Mouse (Mus musculus): Measurements from ENCODE around the gene Ephx3.
"Not testable (repeated sequence)": the region's sequence is repeated elsewhere in the genome, so short reads cannot be mapped to it uniquely, and the experiment has no call there.

Ephx3 gene

DNA sequence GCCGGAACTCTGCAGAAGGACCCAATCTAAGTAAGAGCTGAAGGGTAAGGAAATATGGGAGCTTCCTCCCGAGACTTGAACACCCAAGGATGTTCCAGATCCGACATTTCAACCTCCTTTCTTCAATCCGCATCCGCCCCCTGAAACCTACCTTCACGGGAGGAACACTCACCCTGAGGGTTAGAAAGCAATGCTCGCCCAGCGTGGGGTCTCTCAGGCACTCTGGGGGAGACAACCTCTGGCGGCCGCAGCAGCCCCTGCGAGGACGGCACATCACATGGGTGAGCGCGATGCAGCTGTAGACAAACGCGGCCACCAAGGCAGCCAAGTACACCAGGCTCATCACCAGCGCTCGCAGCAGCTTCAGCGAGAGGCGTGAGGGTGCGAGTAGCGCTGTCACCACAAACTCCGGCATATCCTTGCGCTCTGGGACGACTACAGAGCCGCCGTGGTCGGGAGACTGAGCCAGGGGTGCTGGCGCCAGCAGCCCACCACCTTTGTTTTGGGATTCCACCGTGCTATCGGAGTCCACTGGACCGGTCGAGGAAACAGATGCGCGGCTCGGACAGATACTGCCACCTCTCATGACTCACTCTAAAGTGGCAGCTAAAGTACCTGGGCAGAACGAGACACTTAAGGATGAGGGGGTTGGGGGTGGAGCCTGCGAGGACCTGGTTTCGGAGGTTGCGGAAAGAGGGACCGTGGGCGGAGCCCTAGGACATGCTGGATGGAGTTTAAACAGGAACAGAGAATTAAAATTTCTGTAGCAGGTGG, at the start of gene Ephx3:
TSS of gene Ephx3 (minus strand) at position 687 of the 774 bp plus-strand sequence.
- DNase-seq (ENCODE audit: low read depth, low spot score) = no peak

DNA sequence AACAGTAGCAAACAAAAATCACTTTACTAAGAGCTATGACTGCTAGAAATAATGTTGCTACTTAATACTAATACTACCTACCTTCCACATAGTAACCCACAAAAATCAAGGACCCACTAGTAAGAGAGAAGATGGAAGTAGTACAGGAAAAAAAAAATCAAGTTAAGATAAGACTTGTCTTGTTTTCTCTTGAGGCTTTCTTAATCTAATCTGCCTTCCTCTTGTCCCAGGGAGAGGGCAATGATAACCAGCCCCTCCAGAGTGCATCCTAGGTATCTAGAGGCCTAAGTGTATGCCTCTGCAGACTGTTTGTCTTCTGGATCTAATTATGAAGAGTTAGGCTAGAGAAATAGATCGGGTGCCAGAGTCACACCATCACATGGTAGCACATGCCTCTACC, 49.2 kb upstream of the Ephx3 start:
- no peak for DNase-seq (ENCODE audit: low read depth, low spot score)

DNA sequence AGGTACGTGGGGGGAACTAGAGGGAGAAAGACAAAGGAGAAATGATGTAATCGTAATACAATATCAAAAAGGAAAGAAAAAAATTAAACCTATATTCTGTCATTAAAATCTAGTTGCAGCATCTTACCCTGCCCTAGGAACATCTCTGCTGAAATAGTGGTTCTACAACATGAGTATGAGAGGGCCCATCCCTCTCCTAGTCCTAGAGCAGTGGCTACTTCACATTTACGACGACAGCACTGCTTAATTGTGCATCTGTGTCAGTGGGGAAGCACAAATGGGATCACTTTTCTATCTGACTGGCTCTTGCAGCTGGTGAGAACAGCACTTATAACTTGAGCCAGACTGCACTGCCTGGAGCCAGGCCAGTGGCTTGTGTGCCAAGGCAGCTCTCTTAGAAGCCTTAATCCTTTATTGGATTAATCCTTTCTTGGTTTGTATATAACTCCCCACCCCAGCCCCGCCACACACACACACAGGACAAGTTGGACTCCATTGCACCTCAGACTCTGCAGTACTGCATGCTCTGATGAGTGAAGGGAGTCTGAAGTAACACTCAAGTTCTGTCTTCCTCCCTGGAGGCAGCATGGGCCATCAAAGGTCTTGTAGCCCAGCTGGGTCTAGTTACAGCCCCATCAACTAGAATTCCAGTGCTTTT, 46.3 kb upstream of the Ephx3 start:
- peak; percentile 65 for DNase-seq (ENCODE audit: low read depth, low spot score)

DNA sequence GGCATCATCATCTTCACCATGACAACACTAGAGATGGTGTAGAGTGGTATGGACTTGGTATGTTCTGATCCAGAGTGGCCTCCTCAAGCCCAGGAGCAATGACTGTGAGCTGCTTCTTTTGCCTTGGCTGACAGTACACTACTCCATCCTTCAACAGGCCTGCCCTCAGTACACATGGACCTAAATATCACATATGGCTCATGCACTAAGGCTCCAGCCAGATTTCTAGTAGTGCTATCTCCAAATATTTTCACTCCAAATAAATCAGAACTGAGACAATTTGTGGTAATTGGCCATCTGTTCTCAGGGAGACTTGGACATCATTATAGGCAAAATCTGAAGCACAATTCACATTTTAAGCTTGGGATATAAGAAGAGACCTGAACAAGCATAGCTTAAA, 43.8 kb upstream of the Ephx3 start:
- no peak for DNase-seq (ENCODE audit: low read depth, low spot score)

DNA sequence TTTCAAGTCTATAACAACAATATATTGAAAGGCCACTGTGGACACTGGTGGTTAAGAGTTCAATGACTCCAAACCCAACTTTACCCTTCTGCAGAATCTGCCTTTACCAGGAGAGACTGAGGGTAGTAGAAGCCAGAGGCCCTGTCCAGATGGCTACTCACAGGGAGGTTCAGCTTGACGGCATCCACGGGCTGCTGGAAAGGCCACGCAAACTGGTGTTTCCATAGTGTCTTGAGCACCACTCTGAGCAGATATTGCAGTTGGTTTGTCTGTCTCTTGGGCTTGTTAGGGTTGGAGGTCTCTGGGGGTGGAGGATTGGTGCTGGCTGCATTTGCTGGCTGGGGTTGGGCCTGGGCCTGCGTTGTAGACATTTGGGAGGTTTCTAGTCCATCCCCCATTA, 39.9 kb upstream of the Ephx3 start:
- DNase-seq (ENCODE audit: low read depth, low spot score) = no peak

DNA sequence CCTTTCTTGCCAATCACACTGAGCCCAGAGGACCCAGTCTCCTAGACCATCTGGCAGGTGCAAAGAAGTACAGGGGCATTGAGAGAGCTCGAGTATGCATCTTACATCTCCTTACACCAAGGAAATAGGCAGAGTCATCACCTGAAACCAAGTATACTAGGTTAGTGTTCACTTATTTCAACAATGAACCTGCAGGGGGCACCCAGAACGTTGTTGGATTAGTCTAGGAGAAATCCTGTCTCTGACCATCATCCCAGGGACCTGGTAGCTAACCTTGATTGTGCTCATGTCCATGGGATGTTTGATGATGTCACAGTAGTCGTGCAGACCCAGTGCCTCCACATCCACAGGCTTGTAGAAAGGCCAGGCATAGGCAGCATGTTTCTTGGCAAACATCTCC, 31.5 kb upstream of the Ephx3 start:
- no peak for DNase-seq (ENCODE audit: low read depth, low spot score)

DNA sequence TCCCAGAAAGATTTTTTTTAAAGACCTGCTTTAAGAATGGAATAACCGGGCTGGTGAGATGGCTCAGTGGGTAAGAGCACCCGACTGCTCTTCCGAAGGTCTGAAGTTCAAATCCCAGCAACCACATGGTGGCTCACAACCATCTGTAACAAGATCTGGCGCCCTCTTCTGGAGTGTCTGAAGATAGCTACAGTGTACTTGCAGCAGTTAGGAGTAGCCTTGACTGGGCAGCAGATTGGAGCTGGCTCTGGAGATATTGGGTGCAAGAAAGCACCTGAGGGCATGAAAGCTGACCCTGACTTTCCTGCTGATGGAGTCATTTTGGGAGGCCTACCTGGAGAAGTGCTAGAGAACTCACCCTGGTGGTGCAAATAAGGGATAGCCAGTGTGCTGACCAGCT, 26.2 kb upstream of the Ephx3 start:
- DNase-seq (ENCODE audit: low read depth, low spot score) = not testable (repeated sequence)

DNA sequence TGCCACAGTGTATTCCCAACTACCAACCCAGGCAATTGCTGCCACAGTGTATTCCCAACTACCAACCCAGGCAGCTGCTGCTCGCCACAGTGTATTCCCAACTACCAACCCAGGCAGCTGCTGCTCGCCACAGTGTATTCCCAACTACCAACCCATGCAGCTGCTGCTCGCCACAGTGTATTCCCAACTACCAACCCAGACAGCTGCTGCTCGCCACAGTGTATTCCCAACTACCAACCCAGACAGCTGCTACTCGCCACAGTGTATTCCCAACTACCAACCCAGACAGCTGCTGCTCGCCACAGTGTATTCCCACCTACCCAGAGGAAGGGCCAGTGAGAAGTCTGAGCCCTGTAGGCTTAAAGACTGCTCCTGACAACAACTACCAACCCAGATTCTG, 22.2 kb upstream of the Ephx3 start:
- DNase-seq (ENCODE audit: low read depth, low spot score) = not testable (repeated sequence)

DNA sequence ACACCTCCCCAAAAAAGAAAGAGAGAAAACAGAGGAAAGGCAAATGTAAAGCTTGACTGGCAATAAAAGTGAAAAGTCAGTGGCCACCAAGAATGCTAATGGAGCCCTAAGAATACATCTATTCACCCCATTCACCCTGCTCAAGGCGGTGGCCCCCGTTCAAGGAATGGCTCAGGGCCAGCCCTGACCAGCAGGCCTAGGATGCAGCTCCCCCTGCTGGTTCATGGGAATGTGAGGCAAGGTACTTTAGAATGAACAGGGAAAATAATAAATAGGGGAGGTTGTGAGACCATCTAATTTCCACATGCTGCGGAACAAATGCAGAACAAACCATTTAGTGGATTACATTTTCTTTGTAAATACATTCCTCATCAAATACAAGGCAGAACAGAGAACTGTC, 20.4 kb upstream of the Ephx3 start:
- peak; percentile 42 for DNase-seq (ENCODE audit: low read depth, low spot score)

DNA sequence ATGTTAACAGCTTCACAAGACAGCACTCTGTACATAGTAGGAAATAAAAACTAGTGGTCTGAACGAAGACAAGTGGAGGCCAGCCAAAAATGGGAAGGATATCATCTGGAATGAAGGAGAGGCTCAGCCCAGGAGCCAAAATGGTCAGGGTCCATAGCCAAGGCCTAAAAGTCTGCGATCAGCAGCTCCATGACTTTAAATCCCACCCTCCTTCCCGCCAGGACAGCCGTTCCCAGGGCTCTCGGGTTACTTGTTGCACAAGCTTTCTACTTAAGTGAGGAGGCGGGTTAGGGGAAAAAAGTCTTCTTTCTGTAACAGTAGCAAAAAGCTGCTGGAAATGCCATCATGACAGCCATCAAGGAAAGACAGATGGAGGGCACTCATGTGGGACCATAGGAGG, 19.8 kb upstream of the Ephx3 start:
- peak; percentile 61 for DNase-seq (ENCODE audit: low read depth, low spot score)

DNA sequence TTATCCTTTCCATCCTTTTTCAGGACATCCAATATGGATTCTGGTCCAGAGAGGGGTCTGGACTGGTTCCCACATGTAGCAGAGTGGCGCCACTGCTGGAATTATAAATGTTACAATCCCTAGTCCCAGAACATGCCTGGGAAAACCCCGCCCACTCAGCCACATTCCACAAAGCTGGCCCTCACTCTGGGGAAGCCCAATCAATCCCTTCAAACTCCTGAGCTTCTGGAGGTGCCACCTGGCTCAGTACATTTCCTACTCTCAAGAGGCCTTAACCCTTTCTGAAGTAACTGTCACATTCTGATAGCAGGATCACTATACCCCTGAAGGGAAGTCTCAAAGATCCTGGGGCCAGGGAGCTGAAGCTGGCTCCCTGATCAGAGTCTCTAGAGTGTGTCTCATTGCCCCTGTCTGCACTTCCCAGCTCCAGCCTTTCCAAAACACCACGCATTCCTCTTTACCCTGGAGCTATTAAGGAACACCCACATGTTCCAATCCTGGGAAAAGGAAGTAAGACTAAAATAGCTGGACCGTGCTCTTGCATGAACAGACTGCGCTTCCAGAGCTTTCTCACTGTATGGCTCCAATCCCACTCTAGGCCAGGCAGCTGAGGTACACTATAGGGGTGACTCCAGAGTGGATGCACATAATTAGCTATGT, 18.4 kb upstream of the Ephx3 start:
- DNase-seq (ENCODE audit: low read depth, low spot score) = peak; percentile 47

DNA sequence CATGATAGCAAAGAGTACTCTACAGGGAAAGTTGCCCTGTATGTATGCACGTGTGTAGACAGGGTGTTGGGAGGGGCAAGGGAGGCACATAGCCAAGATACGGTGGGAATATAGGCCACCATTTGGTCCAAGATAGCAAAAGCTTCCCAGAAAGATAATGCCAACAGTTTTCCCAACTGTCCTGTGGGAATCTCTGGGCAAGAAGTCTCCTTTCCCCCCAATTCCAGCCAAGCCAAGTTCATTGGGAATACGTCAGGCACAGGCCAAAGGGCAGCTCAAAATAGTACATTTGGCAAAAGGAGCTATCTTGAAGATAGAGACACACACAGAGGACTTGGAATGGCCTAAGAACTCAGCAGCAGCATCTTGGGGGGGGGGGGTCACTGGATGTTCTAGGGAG, 16.0 kb upstream of the Ephx3 start:
- DNase-seq (ENCODE audit: low read depth, low spot score) = peak; percentile 38

DNA sequence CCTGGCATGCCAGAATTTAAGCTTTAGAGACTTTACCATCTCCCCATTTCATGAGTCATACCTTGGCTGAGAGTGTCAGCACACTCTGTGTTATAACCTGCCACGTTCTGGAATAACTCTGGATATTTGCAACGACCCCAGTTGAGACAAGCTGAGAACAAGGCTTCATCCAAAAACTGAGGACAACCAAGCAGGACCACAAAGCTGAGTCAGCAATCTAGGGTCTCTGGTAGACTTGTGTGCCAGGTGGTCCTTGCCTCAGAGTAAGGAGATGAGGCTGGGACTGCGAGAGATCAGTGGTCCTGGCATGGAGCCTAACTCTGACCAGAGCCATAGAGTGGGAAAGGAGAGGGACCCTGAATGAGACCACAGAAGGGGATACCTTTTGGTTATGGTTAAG, 13.6 kb upstream of the Ephx3 start:
- DNase-seq (ENCODE audit: low read depth, low spot score) = no peak

DNA sequence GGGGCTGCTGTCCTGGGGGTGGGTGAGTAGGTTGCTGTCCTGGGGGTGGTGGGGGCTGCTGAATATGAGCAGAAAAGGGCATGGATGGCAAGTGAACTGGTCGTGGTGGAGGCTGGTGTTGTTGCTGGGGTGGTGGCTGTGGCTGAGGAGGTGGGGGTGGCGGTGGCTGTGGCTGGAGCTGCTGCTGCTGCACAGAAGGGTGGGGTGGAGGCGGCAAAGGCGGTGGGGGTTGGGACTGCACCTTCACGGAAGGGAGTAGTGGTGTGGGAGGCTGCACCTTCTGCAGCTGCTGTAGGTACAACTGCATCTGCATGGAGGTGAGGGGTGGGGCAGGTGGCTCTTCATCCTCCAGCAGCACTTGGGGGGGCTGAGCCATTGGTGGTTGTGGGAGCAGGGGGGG, 11.7 kb upstream of the Ephx3 start:
- DNase-seq (ENCODE audit: low read depth, low spot score) = no peak

DNA sequence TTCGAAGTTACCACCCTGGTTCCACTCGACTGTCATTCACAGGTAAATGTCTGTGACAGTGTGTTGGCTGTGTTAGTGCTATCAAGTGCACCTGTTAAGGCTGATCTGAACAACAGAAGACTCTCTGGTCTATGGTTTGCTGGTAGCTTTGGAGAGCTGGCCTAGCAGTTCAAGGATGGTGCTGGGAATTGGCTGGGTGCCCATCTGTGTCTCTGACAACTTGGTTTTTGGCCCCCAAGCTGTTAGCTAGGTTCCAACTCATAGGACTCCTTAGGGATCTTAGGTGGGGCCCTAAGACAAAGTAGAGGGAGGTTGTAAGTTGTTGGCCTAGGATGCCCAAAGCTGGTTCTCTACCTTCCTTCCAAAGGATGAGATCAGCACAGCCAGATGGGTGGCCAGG, 10.4 kb upstream of the Ephx3 start:
- DNase-seq (ENCODE audit: low read depth, low spot score) = no peak

DNA sequence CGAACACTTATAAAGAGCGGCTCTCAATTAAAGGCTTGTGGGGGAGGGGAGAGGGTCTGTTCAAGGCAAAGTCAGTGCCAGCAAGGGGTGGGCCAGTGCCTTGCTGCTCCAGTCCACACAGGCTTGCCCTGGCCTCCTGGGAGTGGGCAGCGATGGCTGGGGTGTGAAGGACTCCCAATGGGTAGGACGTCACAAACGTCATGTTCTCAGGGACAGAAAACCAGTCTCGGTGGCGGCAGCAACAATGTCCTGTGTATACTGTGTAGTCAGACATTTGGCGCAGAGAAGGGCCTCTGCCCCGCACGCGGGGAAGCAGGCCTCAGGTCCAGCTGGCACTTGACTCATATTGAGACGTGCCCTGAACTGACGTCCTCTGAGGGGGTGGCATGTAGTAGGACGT, 7.8 kb upstream of the Ephx3 start:
- DNase-seq (ENCODE audit: low read depth, low spot score) = no peak

DNA sequence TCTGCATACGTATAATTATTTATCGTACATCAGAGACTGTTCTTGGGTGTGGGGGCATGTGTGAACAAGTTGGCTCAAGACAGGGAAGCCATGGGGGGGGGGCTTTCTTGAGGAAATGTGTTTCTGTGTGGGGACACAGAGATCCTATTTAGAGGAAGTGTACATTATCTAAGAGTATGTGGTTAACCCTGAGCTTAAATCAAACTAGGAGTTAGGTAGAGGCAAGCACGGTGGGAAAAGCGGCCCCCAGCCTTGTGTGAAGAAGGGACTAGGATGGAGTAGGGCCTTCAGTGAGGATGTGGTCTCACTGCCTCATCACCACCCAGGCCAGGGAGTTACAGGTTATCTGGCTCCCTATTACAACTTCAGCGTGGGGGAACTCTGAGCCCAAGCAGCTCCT, 6.4 kb upstream of the Ephx3 start:
- no peak for DNase-seq (ENCODE audit: low read depth, low spot score)

DNA sequence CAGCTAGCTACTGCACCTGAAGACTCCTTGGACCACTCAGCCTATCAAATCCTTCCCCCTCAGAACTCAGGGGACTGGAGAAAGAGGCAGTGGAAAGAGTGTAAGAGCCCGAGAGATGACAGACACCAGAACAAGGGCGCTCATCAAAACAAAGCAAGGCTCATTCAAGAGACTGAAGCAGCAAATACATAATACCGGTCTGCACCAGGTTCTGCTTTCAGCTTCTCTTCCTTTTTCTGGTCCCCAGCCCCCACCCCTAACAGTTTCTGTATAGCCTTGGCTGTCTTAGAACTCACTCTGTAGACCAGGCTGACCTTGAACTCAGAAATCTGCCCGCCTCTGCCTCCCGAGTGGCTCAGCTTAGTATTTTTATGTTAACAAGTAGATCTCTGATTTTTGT, 3.7 kb upstream of the Ephx3 start:
- no peak for DNase-seq (ENCODE audit: low read depth, low spot score)

DNA sequence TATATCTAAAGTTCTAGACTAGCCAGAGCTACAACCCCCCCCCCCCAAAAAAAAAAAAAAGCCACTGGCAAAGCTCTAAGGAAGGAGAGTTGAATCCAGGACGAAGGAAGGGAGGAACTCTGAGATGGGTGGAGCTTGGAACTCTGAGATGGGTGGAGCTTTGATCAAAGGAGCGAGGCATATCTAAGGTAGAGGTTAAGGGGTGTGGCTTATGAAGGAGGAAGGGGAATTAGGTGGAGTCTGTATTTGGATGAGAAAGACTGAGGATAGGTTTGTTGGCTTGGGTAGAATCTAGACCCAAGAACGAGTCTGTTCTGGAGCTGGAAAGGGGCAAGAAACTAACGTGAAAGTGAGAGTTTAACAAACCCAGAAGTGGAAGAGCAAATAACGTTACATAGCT, 501 bp upstream of the Ephx3 start:
- no peak for DNase-seq (ENCODE audit: low read depth, low spot score)

DNA sequence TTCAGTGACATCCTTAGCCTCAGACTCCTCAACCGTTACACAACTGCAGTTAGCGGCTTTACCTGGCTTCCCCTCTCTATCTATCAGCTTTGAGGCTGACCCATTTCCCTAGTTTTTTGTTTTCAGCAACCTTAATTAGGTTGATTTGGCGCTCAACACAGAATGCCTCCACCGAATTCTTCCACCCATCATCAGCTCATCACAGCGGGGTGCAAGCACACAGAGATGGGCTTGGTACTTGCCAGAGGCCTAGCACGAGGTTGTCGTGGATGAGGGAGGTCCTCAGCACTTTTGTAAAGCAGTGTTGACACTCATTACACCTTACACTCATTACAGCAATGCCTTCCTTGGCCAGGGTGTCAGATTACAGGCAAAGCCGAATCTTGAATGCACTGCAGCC, 6.3 kb downstream of the Ephx3 start:
- no peak for DNase-seq (ENCODE audit: low read depth, low spot score)

DNA sequence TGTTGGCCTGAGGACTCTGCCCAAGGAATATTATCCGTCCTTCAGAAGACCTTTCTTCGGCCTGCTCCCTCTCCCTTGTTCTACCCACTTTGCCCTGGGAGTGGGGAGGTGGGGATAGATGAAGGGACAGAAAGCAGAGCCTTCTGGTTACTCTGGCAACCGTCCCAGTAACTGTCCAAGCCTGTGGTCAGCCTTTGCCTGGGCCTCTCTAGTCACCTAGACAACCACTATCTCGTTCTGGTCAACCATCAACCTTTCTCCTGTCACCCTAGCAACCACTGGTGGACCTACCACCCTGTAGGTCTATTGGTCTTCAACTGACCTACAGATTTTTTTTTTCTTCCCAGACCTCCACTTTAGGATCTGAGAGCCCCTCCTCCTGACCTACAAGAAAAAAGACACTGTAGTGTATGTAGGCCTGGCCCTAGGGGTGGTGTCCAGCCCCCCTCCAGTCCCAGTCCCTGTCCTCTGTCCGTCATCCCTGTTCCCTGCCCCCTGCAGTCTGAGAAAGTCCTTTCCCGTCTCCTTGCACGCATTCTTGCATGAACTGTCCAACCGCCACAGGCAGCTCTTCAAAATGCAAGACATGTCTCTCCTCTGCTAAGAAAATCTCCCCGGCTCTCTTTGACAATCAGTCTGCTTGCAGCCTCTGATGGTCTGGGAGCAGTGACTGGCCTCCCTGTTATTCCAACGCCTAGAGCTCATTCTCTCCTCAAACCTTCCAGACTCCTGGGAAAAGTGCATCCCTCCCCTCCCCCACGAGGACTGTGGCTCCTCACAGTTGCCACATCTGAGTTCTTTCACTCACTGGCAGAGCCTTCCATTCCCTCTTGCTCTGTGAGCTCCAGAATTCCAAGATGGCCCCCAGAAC, 9.5 kb downstream of the Ephx3 start:
- DNase-seq (ENCODE audit: low read depth, low spot score) = no peak

DNA sequence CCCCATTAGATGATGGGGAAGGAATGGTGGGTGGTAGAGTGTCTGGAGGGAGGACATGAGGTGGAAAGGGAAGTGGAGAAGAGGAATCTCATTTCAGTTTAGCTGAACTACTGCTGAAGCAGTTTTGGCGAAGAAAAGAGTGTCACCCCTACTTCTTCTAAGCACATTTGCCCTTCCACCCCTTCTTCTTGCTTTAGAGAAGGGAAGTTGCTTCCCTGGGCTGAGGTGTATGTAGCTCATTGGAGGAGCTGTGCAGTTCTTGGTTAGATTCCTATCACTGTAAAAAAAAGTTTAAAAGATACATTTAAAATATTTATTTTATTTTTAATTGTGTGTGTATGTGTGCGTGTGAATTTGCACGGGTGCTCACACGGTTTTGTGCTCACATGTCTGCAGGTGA, 12.4 kb downstream of the Ephx3 start:
- no peak for DNase-seq (ENCODE audit: low read depth, low spot score)

Data from skeletal muscle tissue, adult 2 months (tissue).